Mouse (Mus musculus): ENCODE results near the gene Gtf2h4.
A peak's percentile ranks its signal among the peaks of the same experiment; 100 is the strongest.

Gtf2h4 gene

DNA sequence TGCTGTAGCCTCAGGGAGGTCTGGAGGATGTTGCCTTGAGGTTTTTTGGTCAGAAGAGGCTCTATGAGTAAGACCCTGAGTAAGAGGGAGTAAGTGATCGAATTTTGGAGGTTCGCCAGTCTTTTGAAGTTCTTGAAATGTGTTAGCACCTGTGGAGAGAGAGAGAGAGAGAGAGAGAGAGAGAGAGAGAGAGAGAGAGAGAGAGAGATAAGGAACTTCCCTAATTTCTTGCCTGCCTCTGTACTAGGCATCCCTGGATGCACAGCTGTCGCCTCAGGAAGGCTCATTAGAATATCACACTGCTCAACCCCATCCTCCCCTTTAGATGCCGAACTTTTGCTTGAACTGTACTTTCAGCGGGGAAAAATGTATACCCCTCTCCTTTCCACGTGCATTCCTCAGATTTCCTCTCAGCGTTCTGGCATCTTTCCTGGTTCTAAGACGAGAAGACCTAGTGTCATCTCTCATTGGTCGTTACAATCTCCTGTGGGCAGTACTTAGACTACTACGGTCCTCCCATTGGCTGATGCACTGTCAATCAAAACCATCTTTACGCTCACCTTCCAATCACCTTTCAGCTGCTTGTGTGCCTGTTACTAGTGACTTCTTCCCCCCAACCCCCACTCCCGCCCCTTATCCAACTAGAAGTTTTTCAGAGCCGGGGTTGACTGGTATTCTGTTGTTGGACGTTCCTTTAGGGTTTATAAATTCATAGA, 34.9 kb downstream of the Gtf2h4 start:
- DNase-seq (ENCODE audit: low spot score in 2 of 2) = peak in 1 of 2 experiments; percentile 68

- peak in 1 of 2 experiments; percentile 50 for DNase-seq (ENCODE audit: low spot score in 2 of 2)
Observed at GRCm38 (mm10) chr17:35636363-35636762, 37.2 kb downstream of the Gtf2h4 start.

GRCm38 (mm10) chr17:35635699-35636111, 37.8 kb downstream of the Gtf2h4 start:
- peak; percentile 67 to 88 for DNase-seq (ENCODE audit: low spot score in 2 of 2)

- DNase-seq (ENCODE audit: low spot score in 2 of 2) = peak in 1 of 2 experiments; percentile 21
Observed at GRCm38 (mm10) chr17:35635202-35635601, 38.3 kb downstream of the Gtf2h4 start.

GRCm38 (mm10) chr17:35633992-35634391, 39.5 kb downstream of the Gtf2h4 start:
- DNase-seq (ENCODE audit: low spot score in 2 of 2) = peak; percentile 42 to 77

GRCm38 (mm10) chr17:35626537-35626936, 47.0 kb downstream of the Gtf2h4 start, which contains the start of gene Gm9573:
Gene Gm9573, minus strand, starts transcription at chr17:35626637.
- DNase-seq (ENCODE audit: low spot score in 2 of 2) = no peak
